Mouse (Mus musculus) granulocyte monocyte progenitor cell, adult 5-6 weeks (primary cell): ENCODE measurements around the gene Gpr31b. TPM values are rescaled to one million over a fixed set of nuclear protein-coding genes. Genes with fewer than 3 reads are reported as not detected.
"Not testable (repeated sequence)": the region's sequence is repeated elsewhere in the genome, so short reads cannot be mapped to it uniquely, and the experiment has no call there.

Source experiments
- ATAC-seq: replicated peaks from 2 replicates; pipeline ENCODE4 v1.8.0; 2016; ENCODE audit warnings: mild to moderate bottlenecking, moderate TSS enrichment, inconsistent platforms; ENCODE audit not compliant: poor library complexity, severe bottlenecking
- total RNA-seq, 2 experiments: library from RNA; stranded (forward) in 1 of 2; stranded (reverse) in 1 of 2; fragments of 200-712, 200-1000 nt in 1 of 2; fragments of >200 nt in 1 of 2; fragmentation: Nextera tagmentation in 1 of 2; gene quantifications; 2 replicates each; pipeline ENCODE4 v1.2.3; 2014 to 2017

Gpr31b gene
- total RNA-seq (2014; fragmentation: Nextera tagmentation): not detected in 2 replicates
- total RNA-seq (2017): 0.21 and 1.6 TPM in 2 replicates

GRCm38 (mm10) chr17:13052124-13052813 lies at the start of gene Gpr31b:
Gpr31b (minus strand) TSS chr17:13052296.
- ATAC-seq: peak; percentile 75

- peak; percentile 66 for ATAC-seq
Observed at GRCm38 (mm10) chr17:13092960-13093359, 40.9 kb upstream of the Gpr31b start.

- not testable (repeated sequence) for ATAC-seq
Observed at GRCm38 (mm10) chr17:13092100-13092764, 40.1 kb upstream of the Gpr31b start.

GRCm38 (mm10) chr17:13091510-13091909 lies 39.4 kb upstream of the Gpr31b start:
- 0 out of 2 replicates have a peak, but pooled peaks have one; percentile 12 for ATAC-seq

- peak; percentile 62 for ATAC-seq
Observed at GRCm38 (mm10) chr17:13069227-13069626, 17.1 kb upstream of the Gpr31b start.

- not testable (repeated sequence) for ATAC-seq
Observed at GRCm38 (mm10) chr17:13067864-13068385, 15.8 kb upstream of the Gpr31b start.

GRCm38 (mm10) chr17:13062882-13063281 lies 10.8 kb upstream of the Gpr31b start:
- ATAC-seq: 0 out of 2 replicates have a peak, but pooled peaks have one; percentile 7

- ATAC-seq: not testable (repeated sequence)
Observed at GRCm38 (mm10) chr17:13060804-13061203, 8.7 kb upstream of the Gpr31b start, which contains the start of gene Tcp10b. Tcp10b (plus strand) TSS chr17:13061104.

GRCm38 (mm10) chr17:13043846-13044673 lies 8.0 kb downstream of the Gpr31b start:
- peak; percentile 85 for ATAC-seq

- ATAC-seq: not testable (repeated sequence)
Observed at GRCm38 (mm10) chr17:13036627-13037192, 15.4 kb downstream of the Gpr31b start.

GRCm38 (mm10) chr17:13013316-13013715 lies 38.8 kb downstream of the Gpr31b start:
- no peak for ATAC-seq

GRCm38 (mm10) chr17:13009887-13010286 lies 42.2 kb downstream of the Gpr31b start:
- peak; percentile 71 for ATAC-seq

GRCm38 (mm10) chr17:13008528-13008927 lies 43.6 kb downstream of the Gpr31b start:
- ATAC-seq: no peak

GRCm38 (mm10) chr17:13007730-13008425 lies 44.2 kb downstream of the Gpr31b start:
- ATAC-seq: peak; percentile 91

GRCm38 (mm10) chr17:13006984-13007383 lies 45.1 kb downstream of the Gpr31b start:
- no peak for ATAC-seq

GRCm38 (mm10) chr17:13006546-13006945 lies 45.5 kb downstream of the Gpr31b start, which contains the start of gene Sod2:
Sod2 (plus strand) TSS chr17:13006846.
- not testable (repeated sequence) for ATAC-seq

GRCm38 (mm10) chr17:13004436-13004835 lies 47.7 kb downstream of the Gpr31b start:
- ATAC-seq: not testable (repeated sequence)

- not testable (repeated sequence) for ATAC-seq
Observed at GRCm38 (mm10) chr17:13002243-13002642, 49.9 kb downstream of the Gpr31b start.
